Mouse (Mus musculus): Measurements from ENCODE around the gene Tlx3. TPM values are rescaled to one million over a fixed set of nuclear protein-coding genes. Genes with fewer than 3 reads are reported as not detected.

Gene Tlx3
- polyA plus RNA-seq, 1 experiment from 2014 or later, result 0.14 TPM

DNA sequence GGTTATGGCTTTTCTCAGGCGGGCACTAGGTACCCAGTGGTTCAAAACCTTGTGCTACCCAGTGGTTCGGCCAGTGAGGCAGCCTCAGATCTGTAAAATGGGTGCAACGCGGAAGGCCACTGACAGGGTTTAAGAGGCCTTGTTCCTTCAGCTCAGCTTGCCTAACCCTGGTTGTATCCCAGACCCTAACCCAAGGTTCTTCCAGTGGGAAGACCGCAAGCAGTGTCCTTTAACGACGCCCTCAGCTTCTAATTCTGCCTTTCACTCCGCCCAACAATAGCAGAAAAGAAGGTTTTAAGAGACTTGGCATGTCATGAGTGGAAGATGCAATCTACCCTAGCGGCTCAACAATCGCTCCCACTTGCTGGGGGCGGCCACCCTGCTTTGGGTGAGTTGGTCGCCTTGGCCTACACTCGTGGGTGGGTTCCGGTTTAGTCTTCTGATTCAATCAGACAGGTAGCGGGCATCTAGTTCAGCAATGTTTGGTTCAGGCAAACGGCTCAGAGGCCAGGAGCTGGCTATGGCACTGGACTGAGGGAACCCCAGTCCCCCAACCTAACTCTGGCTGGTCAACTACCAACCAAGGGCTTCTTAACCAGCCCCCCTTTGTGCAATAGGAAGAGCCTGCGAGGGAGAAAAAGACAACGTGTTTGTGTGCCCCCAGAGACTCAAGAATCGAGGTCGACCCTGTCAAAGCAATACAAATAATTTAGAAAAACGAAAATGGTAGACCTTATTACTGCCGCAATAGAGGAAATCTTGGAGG lies 4.9 kb downstream of the Tlx3 start:
- H3K27ac ChIP-seq (ENCODE audit: low read length), result no peak overlapping the region
- peaks cover 25% of the 10 kb centered on the region for H3K4me1 ChIP-seq (ENCODE audit: insufficient read depth, low read length)
- peaks cover 97% of the 10 kb centered on the region for H3K27me3 ChIP-seq (ENCODE audit: insufficient read depth, low read length)
- 22% methylated on average over 22 of the region's 22 CpGs for WGBS
- H3K4me2 ChIP-seq (replicated peaks; ENCODE audit: low read depth, low read length), result no peak overlapping the region
- no peak overlapping the region for H3K9ac ChIP-seq (replicated peaks; ENCODE audit: low read length)
- no peaks in the 10 kb centered on the region for H3K36me3 ChIP-seq (ENCODE audit: insufficient read depth, low read length)
- H3K9me3 ChIP-seq (ENCODE audit: low read length), result peaks cover 22% of the 10 kb centered on the region; the same call in 1 of the 2 replicates
- no peak for ATAC-seq (ENCODE audit: low FRiP score, low TSS enrichment)
- H3K4me3 ChIP-seq (ENCODE audit: low read length), result no peak overlapping the region

DNA sequence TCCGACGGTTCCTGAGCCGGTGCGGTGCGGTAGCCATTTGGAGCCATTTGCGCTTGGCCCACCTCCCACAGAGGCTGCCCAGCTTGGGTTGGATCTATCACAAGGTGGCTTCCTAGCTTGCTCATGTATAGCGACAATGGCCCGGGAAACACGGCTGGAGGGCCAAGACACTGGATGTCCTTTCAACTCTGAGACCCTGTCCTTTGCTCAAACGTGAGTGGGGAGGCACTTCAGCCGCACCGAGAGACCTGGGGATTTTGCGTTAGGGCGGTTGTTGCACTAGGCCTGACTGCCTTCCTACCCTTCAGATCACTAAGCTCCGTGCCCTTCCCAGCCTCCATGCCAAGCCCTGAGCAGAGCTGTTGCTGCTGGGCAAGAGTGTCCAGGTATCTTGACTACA lies 5.7 kb downstream of the Tlx3 start:
- Histone ChIP-seq H3K4me3 (ENCODE audit: low read length) (no peak overlapping the region), H3K27ac (ENCODE audit: low read length) (no peak overlapping the region), H3K9ac (replicated peaks; ENCODE audit: low read length) (no peak overlapping the region), H3K9me3 (ENCODE audit: low read length) (peaks cover 22% of the 10 kb centered on the region; the same call in 1 of the 2 replicates), H3K36me3 (ENCODE audit: insufficient read depth, low read length) (no peaks in the 10 kb centered on the region), H3K4me1 (ENCODE audit: insufficient read depth, low read length) (peaks cover 20% of the 10 kb centered on the region), H3K27me3 (ENCODE audit: insufficient read depth, low read length) (peaks cover 97% of the 10 kb centered on the region), H3K4me2 (replicated peaks; ENCODE audit: low read depth, low read length) (no peak overlapping the region)
- WGBS, result 17% methylated on average over 15 of the region's 15 CpGs
- no peak for ATAC-seq (ENCODE audit: low FRiP score, low TSS enrichment)

DNA sequence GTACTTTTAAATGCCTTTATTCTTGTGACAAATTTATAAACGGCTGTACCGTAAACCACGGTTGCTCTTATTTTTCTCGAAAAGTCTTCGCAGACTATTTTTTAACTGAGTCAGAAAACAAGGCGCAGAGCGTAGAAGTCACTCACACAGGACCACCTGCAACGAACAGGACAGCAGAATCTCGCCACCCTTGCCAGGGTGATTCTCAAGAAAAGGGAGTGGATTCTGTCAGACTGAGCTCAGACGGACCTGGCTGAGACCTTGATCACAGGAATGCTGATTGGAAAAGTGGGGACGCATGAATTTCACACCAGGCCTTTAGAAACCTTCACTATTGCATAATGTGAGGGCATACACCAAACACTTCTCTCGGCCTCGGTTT lies 6.3 kb downstream of the Tlx3 start:
- Histone ChIP-seq H3K4me1 (ENCODE audit: insufficient read depth, low read length) (peaks cover 20% of the 10 kb centered on the region), H3K9me3 (ENCODE audit: low read length) (peaks cover 22% of the 10 kb centered on the region; the same call in 1 of the 2 replicates), H3K9ac (replicated peaks; ENCODE audit: low read length) (no peak overlapping the region), H3K4me3 (ENCODE audit: low read length) (no peak overlapping the region), H3K4me2 (replicated peaks; ENCODE audit: low read depth, low read length) (no peak overlapping the region), H3K27me3 (ENCODE audit: insufficient read depth, low read length) (peaks cover 94% of the 10 kb centered on the region), H3K36me3 (ENCODE audit: insufficient read depth, low read length) (no peaks in the 10 kb centered on the region), H3K27ac (ENCODE audit: low read length) (no peak overlapping the region)
- ATAC-seq (ENCODE audit: low FRiP score, low TSS enrichment), result no peak
- WGBS, result 29% methylated on average over 13 of the region's 13 CpGs

DNA sequence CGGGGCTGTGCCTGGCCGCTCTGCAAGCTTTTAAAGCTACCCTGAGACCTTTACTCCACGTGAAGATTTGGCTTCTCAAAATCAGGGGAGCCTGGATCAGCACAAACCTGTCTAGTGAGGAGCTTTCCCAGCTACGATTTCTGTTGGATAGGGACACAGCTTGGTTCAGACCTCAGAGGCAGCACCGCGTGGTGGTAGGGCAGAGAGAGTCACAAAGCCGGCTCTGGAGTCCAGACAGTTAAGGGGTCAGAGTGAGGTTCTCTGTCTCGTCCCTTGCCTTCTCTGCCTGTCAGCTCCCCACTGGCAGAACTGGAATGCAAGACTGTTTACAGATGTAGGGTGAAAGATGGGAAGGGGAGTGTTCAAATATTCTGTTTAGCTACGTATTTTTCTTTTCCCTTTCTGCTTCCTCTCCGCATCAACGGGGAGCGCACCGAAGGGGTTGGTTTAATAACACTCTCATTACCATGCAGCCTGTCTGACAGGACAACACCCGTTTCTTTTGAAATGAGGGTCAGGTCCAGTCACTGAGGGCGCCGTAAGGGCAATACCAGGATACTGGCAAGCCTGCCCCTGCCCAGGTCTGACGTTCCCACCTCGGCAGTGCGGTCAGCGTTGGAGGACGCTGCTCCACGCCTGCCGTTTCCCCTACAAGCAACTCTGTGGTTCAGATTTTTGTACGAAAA lies 6.8 kb downstream of the Tlx3 start:
- no peak for ATAC-seq (ENCODE audit: low FRiP score, low TSS enrichment)
- no peak overlapping the region for H3K4me2 ChIP-seq (replicated peaks; ENCODE audit: low read depth, low read length)
- H3K36me3 ChIP-seq (ENCODE audit: insufficient read depth, low read length), result no peaks in the 10 kb centered on the region
- H3K4me1 ChIP-seq (ENCODE audit: insufficient read depth, low read length), result peaks cover 20% of the 10 kb centered on the region
- H3K27ac ChIP-seq (ENCODE audit: low read length), result no peak overlapping the region
- no peak overlapping the region for H3K9ac ChIP-seq (replicated peaks; ENCODE audit: low read length)
- H3K27me3 ChIP-seq (ENCODE audit: insufficient read depth, low read length), result peaks cover 93% of the 10 kb centered on the region
- H3K4me3 ChIP-seq (ENCODE audit: low read length), result no peak overlapping the region
- 10% methylated on average over 24 of the region's 24 CpGs for WGBS
- H3K9me3 ChIP-seq (ENCODE audit: low read length), result peaks cover 22% of the 10 kb centered on the region; the same call in 1 of the 2 replicates

DNA sequence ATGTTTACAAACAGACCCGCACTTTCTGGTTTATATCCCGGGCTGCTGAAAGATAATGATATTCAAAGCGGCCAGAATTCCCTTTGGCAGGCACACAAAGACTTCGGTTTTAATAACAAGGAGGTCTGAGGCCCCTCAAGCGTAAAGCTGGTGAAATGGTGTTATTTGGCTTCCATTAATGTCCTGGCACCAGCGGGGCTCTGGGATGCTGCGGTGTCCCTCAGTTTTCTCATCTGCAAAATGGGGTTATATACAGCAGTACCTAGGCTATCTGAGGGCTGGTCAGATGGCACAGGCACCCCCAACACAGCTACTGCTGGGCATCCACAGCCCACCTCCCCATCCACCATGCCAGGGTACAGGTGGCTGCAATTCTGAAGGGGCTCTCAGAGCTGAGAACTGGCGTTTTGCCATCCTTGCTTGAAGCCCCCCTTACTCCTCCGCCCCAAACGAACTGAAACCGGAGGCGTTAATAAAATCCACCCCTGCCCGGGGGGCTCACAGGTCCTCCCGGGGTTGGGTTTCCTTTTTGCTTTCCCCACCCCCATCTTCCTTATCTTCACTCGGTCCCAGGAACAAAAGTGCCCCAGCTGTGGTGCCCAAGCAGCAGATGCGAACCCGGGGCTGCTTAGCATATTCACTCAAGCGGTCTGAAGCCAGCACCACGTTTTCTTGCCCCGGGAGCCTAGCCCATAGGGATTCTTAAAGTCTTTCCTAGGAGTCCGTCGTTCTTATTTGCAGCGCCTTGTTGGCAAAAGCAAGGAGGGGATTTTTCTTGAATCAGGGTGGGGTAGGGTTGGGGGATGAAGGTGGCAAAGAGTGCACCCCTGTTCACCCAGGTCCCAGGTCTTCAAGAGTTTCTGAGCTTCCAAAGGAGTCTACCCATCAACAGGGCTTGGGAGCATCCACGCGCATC lies 7.6 kb downstream of the Tlx3 start:
- Histone ChIP-seq H3K9me3 (ENCODE audit: low read length) (peaks cover 22% of the 10 kb centered on the region), H3K27ac (ENCODE audit: low read length) (no peak overlapping the region), H3K9ac (replicated peaks; ENCODE audit: low read length) (no peak overlapping the region), H3K4me2 (replicated peaks; ENCODE audit: low read depth, low read length) (no peak overlapping the region), H3K4me1 (ENCODE audit: insufficient read depth, low read length) (peaks cover 13% of the 10 kb centered on the region), H3K36me3 (ENCODE audit: insufficient read depth, low read length) (no peaks in the 10 kb centered on the region), H3K4me3 (ENCODE audit: low read length) (no peak overlapping the region), H3K27me3 (ENCODE audit: insufficient read depth, low read length) (peaks cover 93% of the 10 kb centered on the region)
- ATAC-seq (ENCODE audit: low FRiP score, low TSS enrichment), result no peak
- 7% methylated on average over 25 of the region's 25 CpGs for WGBS

DNA sequence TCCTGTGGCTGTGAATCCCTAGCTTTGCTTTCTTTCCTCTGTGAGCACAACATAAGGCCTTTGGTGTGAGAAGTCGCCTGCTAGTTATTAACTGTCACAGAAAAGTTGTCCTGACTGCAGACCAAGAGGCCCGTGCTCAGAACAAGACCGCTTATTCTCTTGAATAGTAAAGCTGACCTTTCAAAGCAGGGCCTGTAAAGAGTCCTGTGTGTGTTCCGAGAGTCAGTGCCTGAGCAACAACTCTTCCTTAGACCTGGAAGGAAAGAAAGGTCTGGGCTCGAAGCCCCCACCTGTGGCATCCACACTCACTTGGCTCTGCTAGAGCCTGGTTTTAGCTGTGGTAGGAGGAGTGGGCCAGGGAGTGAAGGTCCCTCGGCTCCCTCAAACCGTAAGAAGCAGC lies 8.3 kb downstream of the Tlx3 start:
- ATAC-seq (ENCODE audit: low FRiP score, low TSS enrichment), result no peak
- WGBS, result 30% methylated on average over 7 of the region's 7 CpGs

DNA sequence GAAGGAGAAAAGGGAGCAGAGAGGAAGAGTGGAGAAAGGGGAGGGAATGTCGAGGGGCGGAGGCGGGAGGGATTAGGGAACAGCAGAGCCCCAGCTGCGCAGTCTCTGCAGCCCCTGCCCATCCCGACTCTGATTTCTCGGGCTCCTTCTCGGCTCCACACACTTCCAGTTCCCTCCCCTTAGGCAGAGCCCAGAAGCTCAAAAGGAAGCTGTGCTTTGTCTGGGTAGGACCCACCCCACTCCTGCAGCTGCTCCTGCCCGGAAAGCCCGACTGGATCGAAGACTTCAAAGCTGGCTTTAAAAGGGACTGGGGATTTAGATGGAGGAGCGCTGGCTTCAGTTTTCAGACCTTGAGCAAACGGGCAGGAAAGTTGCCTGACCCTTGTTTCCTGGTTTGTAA lies 9.7 kb downstream of the Tlx3 start:
- 1% methylated on average over 12 of the region's 12 CpGs for WGBS
- Histone ChIP-seq H3K27me3 (ENCODE audit: insufficient read depth, low read length) (peaks cover 76% of the 10 kb centered on the region), H3K9me3 (ENCODE audit: low read length) (peaks cover 21% of the 10 kb centered on the region), H3K4me3 (ENCODE audit: low read length) (no peak overlapping the region), H3K4me2 (replicated peaks; ENCODE audit: low read depth, low read length) (peak overlapping the region; percentile 23; the same call in 1 of the 2 replicates), H3K4me1 (ENCODE audit: insufficient read depth, low read length) (peaks cover 2% of the 10 kb centered on the region; the same call in 1 of the 2 replicates), H3K9ac (replicated peaks; ENCODE audit: low read length) (no peak overlapping the region), H3K27ac (ENCODE audit: low read length) (no peak overlapping the region), H3K36me3 (ENCODE audit: insufficient read depth, low read length) (no peaks in the 10 kb centered on the region)
- peak; percentile 60 for ATAC-seq (ENCODE audit: low FRiP score, low TSS enrichment)

More for the DNA sequence above, 8.3 kb downstream of the Tlx3 start:
- H3K27ac ChIP-seq (ENCODE audit: low read length), result no peak overlapping the region
- H3K4me1 ChIP-seq (ENCODE audit: insufficient read depth, low read length), result peaks cover 5% of the 10 kb centered on the region
- no peak overlapping the region for H3K4me2 ChIP-seq (replicated peaks; ENCODE audit: low read depth, low read length)
- H3K27me3 ChIP-seq (ENCODE audit: insufficient read depth, low read length), result peaks cover 90% of the 10 kb centered on the region
- H3K4me3 ChIP-seq (ENCODE audit: low read length), result no peak overlapping the region
- peaks cover 22% of the 10 kb centered on the region for H3K9me3 ChIP-seq (ENCODE audit: low read length)
- no peak overlapping the region for H3K9ac ChIP-seq (replicated peaks; ENCODE audit: low read length)
- H3K36me3 ChIP-seq (ENCODE audit: insufficient read depth, low read length), result no peaks in the 10 kb centered on the region

DNA sequence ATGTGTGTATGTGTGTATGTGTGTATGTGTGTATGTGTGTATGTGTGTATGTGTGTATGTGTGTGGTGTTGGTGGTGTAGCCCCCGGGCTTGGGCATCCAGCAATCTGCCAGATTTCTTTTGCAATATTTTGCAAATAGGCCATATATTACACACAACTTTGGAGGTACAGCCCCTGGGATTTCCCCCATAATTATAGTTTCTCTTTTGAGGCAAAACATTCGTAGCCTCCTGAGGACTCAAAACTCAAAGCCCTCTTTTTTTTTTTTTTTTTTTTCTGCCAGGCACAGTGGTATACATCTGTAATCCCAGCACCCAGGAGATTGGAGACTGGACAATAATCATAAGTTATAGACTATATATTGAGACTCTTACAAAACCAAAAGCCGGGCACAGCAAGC lies 21.6 kb downstream of the Tlx3 start:
- Histone ChIP-seq H3K9ac (replicated peaks; ENCODE audit: low read length) (no peak overlapping the region), H3K36me3 (ENCODE audit: insufficient read depth, low read length) (no peaks in the 10 kb centered on the region), H3K4me2 (replicated peaks; ENCODE audit: low read depth, low read length) (no peak overlapping the region), H3K27ac (ENCODE audit: low read length) (no peak overlapping the region), H3K9me3 (ENCODE audit: low read length) (no peaks in the 10 kb centered on the region), H3K27me3 (ENCODE audit: insufficient read depth, low read length) (peaks cover 35% of the 10 kb centered on the region), H3K4me3 (ENCODE audit: low read length) (no peak overlapping the region), H3K4me1 (ENCODE audit: insufficient read depth, low read length) (peaks cover 13% of the 10 kb centered on the region)
- no peak for ATAC-seq (ENCODE audit: low FRiP score, low TSS enrichment)
- 89% methylated on average over 3 of the region's 3 CpGs for WGBS

DNA sequence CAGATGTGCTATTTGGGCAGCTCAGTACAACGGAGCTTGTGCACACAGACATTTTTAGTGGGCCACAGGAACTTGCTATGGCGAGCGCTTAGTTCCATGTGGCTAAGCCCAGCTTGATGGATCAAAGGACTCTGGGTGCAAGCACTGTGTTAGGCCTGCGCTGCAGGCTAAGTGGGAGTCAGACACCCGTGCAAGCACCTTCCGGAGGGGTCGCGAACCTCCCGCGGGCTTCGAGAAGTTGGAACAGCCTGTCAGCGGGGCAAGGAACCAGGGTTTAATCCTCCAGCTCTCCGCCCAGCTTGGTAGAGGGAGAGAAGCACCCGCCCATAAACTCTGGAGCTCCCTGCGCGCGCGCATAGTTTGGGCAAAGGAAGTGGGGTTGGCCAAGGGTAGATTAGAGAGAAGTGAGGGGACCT lies 22.7 kb downstream of the Tlx3 start:
- peak; percentile 78 for ATAC-seq (ENCODE audit: low FRiP score, low TSS enrichment)
- Histone ChIP-seq H3K27me3 (ENCODE audit: insufficient read depth, low read length) (peaks cover 39% of the 10 kb centered on the region), H3K4me3 (ENCODE audit: low read length) (peak overlapping the region; percentile 33), H3K9ac (replicated peaks; ENCODE audit: low read length) (no peak overlapping the region; the same call in 1 of the 2 replicates), H3K9me3 (ENCODE audit: low read length) (no peaks in the 10 kb centered on the region), H3K27ac (ENCODE audit: low read length) (no peak overlapping the region), H3K4me2 (replicated peaks; ENCODE audit: low read depth, low read length) (peak overlapping the region; percentile 56), H3K4me1 (ENCODE audit: insufficient read depth, low read length) (peaks cover 13% of the 10 kb centered on the region), H3K36me3 (ENCODE audit: insufficient read depth, low read length) (no peaks in the 10 kb centered on the region)
- 3% methylated on average over 18 of the region's 18 CpGs for WGBS
